Mouse (Mus musculus) hindlimb bud, embryonic 11.5 days (tissue): ENCODE results near the gene B3gat3.
"Not testable (repeated sequence)": the region's sequence is repeated elsewhere in the genome, so short reads cannot be mapped to it uniquely, and the experiment has no call there.

Experiments used
- DNase-seq: peaks from one replicate; pipeline ENCODE4 v3.0.0-alpha.2; 2012; ENCODE audit warnings: low read depth, low spot score; ENCODE audit errors: extremely low spot score

B3gat3 gene

DNA sequence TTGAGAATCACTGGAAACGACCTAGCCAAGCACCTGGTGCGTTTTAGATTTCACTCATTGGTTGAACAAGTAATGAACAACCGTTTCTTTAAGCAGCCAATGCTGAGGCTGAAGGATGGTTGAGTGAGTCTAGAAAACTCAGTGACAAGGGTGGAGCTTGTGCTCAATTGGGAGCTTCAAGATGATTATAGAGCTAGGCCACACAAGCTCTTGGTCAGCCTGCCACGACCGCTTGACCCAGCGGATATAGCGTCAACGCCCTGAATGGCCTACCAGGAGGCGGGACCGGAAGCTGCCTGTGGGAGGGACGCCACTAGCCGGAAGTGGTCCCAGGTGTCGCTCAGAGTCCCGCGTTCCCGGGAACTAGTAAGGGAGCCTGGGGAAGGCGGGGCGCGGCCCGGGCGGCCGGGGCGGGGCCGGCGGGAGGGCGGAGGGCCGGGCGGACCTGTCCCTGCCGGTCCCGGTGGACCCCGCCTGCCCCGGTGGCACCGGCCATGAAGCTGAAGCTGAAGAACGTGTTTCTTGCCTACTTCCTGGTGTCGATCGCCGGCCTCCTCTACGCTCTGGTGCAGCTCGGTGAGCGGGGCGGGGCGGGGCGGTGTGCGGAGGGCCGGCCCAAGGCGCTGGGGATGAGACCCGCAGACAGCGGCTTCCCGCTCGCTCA is at the start of gene B3gat3:
Gene B3gat3, plus strand, starts transcription at position 302 of the 664 bp plus-strand sequence.
- peak; percentile 67 for DNase-seq

DNA sequence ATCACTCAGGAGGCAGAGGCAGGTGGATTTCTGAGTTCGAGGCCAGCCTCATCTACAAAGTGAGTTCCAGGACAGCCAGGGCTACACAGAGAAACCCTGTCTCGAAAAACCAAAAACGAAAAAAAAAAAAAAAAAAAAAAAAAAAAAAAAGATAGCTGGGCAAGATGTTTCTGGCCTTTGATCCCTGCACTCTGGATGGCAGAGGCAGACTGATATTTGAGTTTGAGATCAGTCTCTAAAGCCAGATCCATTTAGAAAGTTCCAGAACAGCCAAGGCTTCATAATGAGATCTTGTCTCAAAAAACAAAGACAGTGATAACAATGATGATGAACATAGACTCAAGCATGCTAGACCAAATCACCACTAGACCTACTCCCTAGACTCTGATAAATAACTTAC is 49.8 kb upstream of the B3gat3 start:
- DNase-seq = not testable (repeated sequence)

DNA sequence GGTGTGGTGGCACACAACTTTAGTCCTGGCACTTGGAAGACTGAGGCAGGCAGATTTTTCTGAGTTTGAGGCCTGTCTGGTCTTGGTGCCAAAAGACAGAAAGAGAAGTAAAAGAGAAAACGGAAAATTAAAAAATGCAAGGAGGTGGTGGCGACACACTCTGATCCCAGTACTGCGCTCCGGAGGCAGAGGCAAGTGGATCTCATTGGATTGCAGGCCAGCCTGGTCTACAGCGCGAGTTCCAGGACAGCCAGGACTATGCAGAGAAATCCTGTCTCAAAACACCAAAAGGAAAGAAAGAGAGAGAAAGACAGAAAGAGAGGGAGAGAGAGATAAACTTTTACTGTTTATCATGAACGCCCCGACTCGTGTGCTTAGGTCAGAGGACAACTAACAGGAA is 49.3 kb upstream of the B3gat3 start:
- DNase-seq = no peak

DNA sequence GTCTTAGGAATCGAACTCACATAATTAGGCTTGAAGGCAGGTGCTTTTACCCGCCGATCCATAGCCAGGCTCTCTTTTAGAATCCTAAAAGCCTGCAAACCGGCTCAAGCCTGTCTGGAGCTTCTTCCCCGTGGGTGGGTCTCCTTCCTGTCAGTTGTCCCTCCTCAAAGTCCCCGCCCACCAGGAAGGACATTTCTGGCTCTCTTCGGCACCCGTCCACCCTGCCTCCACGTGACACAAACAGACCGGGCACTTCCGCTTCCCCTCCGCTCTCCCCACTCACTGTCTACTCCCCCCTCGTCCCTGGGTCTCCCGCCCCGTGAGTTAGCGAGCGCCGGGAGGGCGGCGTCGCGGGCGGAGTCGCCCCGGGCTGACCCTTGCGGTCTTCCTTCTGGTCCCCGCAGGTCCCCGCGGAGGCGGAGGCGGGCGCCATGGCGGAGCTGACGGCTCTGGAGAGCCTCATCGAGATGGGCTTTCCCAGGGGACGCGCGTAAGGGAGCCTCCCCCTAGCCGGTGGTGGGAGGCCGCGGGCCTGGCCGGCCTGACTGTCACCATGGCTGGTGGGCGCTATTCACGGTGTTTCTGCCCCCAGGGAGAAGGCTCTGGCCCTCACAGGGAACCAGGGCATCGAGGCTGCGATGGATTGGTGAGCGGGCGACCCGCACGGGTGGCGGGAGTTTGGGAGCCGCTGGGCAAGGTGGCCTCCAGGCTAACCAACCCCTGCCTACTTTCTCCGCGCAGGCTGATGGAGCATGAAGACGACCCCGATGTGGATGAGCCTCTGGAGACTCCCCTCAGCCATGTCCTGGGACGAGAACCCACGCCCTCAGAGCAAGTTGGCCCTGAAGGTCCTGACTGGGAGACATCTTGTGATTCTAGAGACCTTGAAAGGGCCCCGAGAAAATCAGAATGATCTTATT is 48.6 kb upstream of the B3gat3 start, which contains the start of gene Ubxn1:
Gene Ubxn1, plus strand, starts transcription at position 230 of the 920 bp plus-strand sequence.
- DNase-seq = peak; percentile 79

DNA sequence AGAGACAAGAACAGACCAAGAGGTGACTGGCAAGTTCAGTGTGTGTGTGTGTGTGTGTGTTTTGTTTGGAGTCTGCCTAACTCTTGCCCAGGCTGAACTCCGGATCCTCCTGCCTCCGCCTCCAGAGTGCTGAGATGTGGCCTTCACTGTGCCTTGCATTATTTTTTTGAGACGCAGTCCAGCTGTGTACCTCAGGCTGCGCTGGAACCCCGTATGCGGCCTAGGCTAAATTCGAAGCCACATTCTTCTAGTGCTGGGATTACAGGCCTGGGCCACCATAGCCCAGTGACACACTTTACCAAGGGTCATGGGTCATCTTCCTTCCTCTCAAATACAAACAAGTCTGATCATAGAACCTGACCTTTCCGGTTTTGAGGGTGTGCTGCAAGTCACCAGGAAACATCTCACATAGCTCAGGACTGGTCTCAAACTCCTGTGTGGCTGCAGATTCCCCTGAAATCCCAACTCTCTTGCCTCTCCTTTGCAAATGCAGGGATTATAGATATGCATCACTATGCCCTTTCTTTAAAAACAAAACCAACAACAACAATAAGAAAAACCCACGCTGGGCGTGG is 47.8 kb upstream of the B3gat3 start:
- no peak for DNase-seq

DNA sequence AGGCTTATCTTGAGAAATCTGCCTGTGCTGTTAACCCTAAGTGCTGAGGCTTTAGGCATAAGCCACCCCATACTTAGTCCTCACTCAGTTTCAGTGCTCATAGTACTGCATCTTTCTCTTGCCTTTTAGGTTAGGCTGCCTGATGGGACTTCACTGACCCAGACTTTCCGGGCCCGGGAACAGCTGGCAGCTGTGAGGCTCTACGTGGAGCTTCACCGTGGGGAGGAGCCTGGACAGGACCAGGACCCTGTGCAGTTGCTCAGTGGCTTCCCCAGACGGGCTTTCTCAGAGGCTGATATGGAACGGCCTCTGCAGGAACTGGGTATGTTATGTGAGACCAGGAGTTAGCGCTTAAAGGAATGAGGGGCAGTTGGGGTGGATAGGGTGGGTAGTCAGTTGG is 45.1 kb upstream of the B3gat3 start:
- no peak for DNase-seq

DNA sequence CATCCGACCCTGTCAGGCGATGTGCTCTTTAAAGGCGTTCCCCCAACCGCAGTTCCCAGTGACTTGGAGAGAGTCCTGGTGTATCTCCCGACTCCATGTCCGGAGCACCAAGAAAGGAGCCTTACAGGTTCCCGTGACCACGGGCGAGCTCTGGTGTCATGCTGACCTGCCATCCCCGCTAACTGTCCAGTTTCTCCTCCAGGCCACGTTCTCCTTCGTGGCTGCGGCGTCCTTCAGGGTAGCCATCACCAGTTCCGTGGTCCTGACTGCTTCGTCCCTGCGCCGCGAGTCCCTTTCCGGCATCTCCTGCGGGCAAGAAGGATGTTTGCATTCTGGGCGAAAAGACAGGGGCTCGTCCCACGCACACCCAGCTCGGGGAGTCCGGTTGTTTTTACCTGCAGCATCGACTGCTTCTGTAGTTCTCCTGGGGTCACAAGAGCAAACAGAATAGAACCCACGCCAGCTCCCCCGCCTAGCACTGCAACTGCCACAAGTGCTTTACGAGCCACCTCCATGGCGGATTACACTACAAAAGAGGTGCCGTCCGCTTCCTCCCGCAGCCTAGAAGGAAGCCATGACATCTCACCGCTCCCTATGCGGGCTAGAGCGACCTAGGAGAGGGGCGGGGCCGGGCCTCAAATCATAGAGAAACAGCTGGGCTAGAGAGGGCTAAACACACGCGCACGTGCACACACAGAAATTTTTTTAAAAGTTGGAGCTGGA is 39.7 kb upstream of the B3gat3 start, which contains the start of gene Uqcc3:
Gene Uqcc3, minus strand, starts transcription at position 613 of the 723 bp plus-strand sequence.
- no peak for DNase-seq

DNA sequence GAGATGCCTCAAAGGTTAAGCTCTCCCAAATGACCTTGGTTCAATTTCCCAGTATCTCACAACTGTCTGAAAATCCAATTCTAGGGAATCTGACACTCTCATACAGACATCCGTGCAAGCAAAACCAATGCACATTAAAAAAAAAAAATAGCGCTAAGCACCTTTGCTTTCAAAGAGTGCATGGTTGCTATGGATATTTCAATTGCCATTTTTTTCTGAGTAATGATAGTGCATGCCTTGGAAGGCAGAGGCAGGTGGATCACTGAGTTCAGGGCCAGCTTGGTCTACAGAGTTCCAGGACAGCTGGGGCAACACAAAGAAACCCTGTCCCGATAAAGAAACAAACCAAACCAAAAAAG is 39.2 kb upstream of the B3gat3 start:
- DNase-seq = no peak

DNA sequence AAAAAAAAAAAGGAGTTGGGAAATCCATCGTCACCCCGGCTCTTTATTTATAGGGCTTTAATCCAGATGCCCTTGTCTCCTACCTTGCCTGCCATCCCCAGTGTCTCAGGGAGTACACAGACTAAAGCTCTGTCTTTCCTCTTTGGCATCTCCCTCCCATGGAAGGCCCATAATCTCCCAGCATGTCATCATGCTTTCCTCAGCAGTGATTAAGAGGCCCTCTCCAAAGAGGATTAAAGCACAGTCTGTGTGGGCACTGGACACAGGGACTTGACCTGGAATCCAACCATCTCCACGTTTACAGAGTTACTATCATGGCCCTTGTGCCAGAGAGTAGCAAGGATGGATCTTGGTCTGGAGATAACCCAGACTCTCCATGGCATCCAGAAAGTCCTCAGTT is 36.6 kb upstream of the B3gat3 start, which contains the start of the genes Lbhd1 and Gm49403:
Gene Lbhd1, plus strand, starts transcription at position 117 of the 400 bp plus-strand sequence.
Gene Gm49403, plus strand, starts transcription at position 315 of the 400 bp plus-strand sequence.
- no peak for DNase-seq

DNA sequence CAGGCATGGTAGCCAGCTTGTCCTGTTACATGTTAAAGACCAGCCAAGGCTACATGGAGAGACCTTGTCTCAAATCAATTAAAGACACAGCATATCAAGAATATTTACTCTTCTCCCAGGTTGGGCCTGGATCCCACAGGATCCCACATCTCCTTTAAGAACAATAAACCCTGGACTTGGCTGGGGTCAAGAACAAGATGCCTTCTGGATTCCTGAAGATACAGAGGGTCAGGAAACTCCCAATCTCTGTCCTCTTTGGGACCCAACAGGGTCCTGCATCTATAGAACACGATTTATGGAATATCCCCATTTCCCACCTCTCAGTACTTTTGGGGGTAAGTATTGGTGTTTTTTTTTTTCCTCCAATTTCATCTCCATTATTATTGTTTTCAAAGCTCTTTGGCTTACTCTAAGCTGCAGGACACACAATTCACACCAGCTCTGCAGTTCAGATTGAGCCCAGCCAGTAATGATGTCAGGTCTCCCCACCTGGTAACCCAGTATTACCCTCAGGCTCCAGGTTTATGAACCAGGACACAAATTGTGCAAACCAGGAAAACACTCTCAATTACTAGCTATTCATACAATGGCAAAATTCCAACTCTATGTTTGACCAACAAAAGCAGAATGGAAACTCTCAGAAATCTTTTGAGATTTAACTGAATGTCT is 33.1 kb upstream of the B3gat3 start:
- DNase-seq = no peak

DNA sequence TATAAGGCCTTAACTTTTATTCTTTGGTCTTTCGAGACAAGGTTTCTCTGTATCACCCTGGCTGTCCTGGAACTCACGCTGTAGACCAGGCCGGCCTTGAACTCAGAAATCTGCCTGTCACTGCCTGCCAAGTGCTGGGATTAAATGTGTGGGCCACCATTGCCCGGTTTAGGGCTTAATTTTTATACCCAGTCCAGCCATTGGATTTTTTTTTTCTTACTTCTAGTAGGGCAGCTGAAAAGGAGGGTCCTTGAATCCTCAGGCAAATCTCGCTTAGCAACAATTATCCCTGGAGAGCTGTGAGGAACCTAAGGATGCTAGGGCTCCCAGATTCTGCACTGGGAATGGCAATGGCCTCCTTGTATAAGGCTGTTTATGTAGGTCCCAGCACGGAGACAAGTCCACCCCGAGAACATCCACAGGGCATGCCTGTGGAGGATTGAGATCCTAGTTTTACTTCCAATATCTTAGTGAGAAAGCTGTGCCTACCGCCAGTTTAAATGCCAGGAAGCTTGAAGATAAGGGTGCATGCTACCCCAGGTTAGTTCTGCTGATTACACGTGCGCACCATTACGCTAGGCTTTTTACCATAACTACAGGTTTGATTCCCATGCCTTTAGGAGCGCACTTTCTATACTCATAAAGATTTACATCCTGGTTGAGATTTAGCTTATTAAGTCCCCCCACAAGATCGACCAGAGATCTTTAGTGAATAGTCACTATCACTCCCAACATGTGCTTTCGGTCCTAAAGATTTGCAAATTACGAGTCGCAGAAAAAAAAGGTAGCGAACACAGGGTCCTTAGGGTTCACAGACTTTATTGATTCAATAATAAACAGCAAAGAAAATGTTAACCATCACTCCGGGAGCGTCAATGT is 32.4 kb upstream of the B3gat3 start:
- no peak for DNase-seq

DNA sequence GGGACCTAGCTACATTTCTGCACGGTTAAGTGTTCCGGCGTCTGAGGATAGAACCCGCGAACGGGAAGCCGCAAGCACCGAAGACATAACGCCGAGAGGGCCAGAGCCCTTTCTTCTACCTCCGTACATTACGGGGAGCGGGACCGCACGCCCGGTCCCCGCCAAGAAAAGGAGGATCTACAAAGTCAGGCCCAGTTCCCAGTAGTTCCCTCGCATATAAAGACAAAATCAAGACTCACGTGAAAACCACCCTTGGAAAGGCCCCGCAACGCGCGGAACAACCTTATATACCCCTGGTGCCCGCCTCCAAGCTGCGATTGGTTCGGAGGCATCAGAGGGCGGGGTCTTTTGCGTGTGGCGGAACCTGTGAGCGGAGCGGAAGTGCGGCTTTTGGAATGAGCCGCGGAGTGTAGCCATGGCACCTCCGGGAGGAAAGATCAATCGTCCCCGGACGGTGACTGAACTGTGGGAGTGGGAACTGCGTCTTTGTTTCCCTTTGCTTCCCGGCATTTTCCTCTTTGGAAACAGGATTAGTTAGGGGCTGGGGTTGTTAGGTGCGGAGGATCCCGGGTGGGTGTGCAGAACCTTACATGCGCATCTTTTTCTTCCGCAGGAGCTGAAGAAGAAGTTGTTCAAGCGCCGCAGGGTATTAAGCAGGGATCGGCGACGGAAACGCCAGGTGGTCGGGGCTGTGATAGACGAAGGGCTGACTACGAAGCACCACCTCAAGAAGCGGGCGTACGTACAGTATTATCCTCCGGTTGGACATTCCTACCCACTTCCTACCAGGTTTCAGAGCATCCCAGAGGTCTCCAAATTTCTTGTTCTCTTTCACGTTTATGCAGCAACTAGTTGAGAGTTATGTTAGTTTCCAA is 31.4 kb upstream of the B3gat3 start, which contains the start of the genes 1810009A15Rik and Gm49416:
Gene 1810009A15Rik, plus strand, starts transcription at position 343 of the 875 bp plus-strand sequence.
Gene Gm49416, plus strand, starts transcription at position 416 of the 875 bp plus-strand sequence.
- DNase-seq = peak; percentile 86

DNA sequence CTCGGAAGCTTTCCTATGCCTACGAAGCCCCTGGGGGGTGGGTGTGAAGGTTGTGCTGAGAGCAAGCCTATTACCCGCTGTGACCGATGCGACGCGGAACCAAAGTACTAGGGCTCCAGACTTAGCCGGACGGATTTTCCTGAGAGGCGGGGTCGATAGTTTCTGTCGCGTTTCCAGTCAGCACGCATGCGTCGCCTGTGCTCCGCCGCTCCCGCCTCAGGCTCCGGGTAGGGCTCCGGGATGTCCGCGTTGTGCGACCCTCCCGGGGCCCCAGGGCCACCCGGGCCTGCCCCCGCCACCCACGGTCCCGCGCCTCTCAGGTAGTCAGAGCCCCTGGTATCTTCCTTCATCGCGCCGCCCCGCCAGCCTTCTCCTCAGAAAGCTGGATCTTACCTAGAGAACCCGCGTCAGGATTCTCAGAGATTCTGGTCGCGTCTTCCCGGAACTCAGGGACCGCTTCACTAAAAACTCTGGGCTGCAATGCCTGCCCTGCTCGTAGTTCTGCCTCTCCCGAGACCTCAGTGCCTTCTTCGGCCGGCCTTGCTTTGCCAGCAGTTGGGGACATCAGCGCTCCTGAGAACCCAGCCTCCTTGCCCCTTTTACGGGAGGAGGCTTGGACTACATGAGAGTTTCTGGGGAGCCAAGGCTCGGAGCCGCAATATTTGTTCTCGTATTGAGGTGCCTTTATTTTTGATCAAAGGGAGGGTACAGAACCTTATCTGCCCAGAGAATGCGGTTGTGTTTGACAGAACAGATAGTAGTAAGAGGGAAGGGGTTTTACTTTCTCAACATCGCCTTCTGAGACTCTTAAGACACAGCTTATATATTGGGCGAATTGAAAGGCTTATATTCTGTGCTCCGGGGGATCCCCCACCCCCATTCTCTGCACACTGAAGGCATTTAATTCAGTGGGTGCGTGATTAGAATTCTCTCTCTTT is 27.1 kb upstream of the B3gat3 start, which contains the start of gene Ints5:
Gene Ints5, plus strand, starts transcription at position 177 of the 938 bp plus-strand sequence.
- DNase-seq = no peak

DNA sequence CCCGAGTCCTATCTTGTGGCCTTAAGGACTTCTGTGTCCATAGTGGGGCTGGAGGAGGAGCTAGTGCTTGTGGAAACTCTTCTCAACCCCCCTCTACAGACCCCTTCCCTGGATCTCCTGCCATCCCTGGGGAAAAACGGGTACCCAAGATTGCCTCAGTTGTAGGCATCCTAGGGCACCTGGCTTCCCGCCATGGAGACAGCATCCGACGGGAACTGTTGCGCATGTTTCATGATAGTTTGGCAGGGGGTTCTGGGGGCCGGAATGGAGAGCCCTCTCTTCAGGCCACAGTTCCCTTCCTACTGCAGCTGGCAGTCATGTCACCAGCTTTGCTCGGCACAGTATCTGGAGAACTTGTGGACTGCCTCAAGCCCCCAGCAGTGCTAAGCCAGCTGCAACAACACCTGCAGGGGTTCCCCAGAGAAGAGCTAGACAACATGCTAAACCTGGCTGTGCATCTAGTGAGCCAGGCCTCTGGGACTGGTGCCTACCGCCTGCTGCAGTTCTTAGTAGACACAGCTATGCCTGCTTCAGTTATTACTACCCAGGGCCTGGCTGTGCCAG is 24.7 kb upstream of the B3gat3 start:
- no peak for DNase-seq

DNA sequence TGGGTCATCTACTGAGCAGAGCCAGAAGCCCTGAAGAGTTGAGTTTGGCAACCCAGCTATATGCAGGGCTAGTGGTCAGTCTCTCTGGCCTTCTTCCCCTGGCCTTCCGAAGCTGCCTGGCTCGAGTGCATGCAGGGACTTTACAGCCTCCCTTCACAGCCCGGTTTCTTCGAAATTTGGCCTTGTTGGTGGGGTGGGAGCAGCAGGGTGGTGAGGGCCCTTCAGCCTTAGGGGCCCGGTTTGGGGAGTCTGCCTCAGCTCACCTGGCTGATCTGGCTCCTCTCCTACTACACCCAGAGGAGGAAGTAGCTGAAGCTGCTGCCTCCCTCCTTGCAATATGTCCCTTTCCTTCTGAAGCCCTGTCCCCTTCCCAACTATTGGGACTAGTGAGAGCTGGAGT is 23.9 kb upstream of the B3gat3 start:
- DNase-seq = not testable (repeated sequence)

DNA sequence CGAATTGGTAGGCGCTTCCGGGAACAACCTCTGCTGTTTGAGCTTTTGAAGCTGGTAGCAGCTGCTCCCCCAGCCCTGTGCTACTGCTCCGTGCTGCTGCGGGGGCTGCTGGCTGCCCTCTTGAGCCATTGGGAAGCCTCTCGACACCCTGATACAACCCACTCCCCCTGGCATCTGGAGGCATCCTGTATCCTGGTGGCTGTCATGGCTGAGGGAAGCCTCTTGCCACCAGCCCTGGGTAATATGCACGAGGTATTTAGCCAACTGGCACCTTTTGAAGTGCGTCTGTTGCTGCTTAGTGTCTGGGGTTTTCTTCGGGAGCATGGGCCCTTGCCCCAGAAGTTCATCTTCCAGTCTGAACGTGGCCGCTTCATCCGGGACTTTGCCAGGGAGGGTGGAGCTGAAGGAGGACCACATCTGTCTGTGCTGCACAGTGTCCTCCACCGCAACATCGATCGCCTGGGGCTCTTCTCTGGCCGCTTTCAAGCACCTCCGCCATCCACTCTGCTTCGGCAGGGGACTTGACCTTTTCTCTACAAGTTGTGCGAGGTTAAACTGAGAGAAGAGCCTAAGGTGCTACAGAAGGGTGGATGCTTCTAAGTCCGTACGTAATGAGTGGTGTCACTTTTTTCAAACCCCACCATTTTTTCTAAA is 22.8 kb upstream of the B3gat3 start:
- not testable (repeated sequence) for DNase-seq
